16 mouse cellular contexts compared by ENCODE assay signal in the genomic region with DNA sequence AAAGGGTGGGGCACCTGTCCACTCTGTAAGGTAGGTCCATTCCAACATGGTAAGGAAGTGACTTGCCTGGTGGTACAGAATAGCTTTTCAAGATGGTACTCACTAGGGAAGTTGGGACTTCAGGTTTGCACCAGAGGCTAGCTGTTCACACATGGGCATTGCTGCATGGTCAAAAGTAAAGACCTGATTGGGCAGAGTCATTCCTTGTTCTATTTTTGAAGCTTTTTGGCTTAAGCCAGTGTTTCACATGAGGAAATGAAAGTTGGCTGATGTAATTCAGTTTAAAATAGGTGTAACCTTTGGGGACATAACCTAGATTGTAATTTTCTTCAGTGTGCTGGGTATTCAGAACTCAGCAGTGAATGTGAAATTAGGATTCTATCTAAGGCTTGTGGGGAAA. TPM values are rescaled to one million over a fixed set of nuclear protein-coding genes. Genes with fewer than 3 reads are reported as not detected.
DNase-seq lines count a peak whose midpoint lies in the region; ATAC-seq and TF ChIP-seq lines count a peak whose summit lies in the region.
"Had no signal": no experiment of that assay in that cellular context is flagged by ENCODE, and none has a peak within 500 bp of the region (broad histone marks: within the 10 kb centered on the region; RNA-seq: fewer than 3 reads in every experiment).

No protein-coding gene starts in this region.

- no peak overlapping the region for H3K9ac ChIP-seq in forebrain, embryonic 15.5 days (replicated peaks)
- H3K9ac ChIP-seq: hindbrain, embryonic 15.5 days; limb, embryonic 15.5 days had no signal

- DNase-seq in gastrocnemius, adult 18-20 months (ENCODE audit: low spot score) = peak; percentile 58
- DNase-seq in gastrocnemius, postnatal 10 days = no peak
- no peak for DNase-seq in layer of hippocampus, adult 2 months (ENCODE audit: low spot score in 2 of 2)
- DNase-seq in layer of hippocampus, adult 9-10 months (ENCODE audit: low spot score) = no peak
- peak; percentile 47 for DNase-seq in adipocyte (ENCODE audit: low spot score)
- no peak for DNase-seq in cerebellum, adult 18-20 months
- DNase-seq: cerebellum, postnatal 36 days; gastrocnemius, postnatal 14 days; kidney, adult 18-20 months had no signal

- peak; percentile 69 for ATAC-seq in monocyte, adult 5-6 weeks (replicated peaks; ENCODE audit: insufficient number of reproducible peaks, low FRiP score, low TSS enrichment, poor library complexity, severe bottlenecking)
- no peak for ATAC-seq in forebrain, embryonic 15.5 days (replicated peaks)
- ATAC-seq: forebrain, embryonic 14.5 days; lung, postnatal 0 days; midbrain, embryonic 16.5 days had no signal

- no peak overlapping the region for H3K4me3 ChIP-seq in layer of hippocampus, adult 2 months
- no peak overlapping the region for H3K4me3 ChIP-seq in forebrain, embryonic 15.5 days
- H3K4me3 ChIP-seq: hindbrain, embryonic 15.5 days; limb, embryonic 15.5 days had no signal

- H3K4me2 ChIP-seq in forebrain, embryonic 15.5 days (replicated peaks) = no peak overlapping the region
- H3K4me2 ChIP-seq: hindbrain, embryonic 15.5 days; limb, embryonic 15.5 days had no signal

- H3K9me3 ChIP-seq in forebrain, embryonic 15.5 days = no peaks in the 10 kb centered on the region
- H3K9me3 ChIP-seq: hindbrain, embryonic 15.5 days; limb, embryonic 15.5 days had no signal

- no peaks in the 10 kb centered on the region for H3K27me3 ChIP-seq in forebrain, embryonic 15.5 days
- H3K27me3 ChIP-seq: hindbrain, embryonic 15.5 days; limb, embryonic 15.5 days had no signal

- TF ChIP-seq CTCF in layer of hippocampus, adult 2 months (conservative IDR thresholded peaks at IDR 0.05) = no peak

- H3K27ac ChIP-seq in layer of hippocampus, adult 2 months = peak overlapping the region; percentile 36; the same call in 1 of the 2 replicates
- H3K27ac ChIP-seq in forebrain, embryonic 15.5 days (replicated peaks) = no peak overlapping the region
- H3K27ac ChIP-seq: hindbrain, embryonic 15.5 days; limb, embryonic 15.5 days had no signal

- H3K36me3 ChIP-seq in forebrain, embryonic 15.5 days = peaks cover 35% of the 10 kb centered on the region

- peaks cover 40% of the 10 kb centered on the region for H3K4me1 ChIP-seq in forebrain, embryonic 15.5 days

RNA-seq across cellular contexts. Expression of a gene that starts 5.8 kb away (rescaled TPM):
- 100 to 1,000 TPM; 291 to 301 TPM for total RNA-seq in gastrocnemius, adult 18-20 months (2021)
- total RNA-seq in gastrocnemius, postnatal 10 days (2021) = 100 to 1,000 TPM; 428 to 441 TPM
- total RNA-seq in layer of hippocampus, adult 2 months (2021) = 100 to 1,000 TPM; 247 to 255 TPM
- total RNA-seq in monocyte, adult 5-6 weeks (2017) = 398 to 553 TPM (median 528 TPM) in 3 replicates
- 763 and 830 TPM in 2 replicates for polyA plus RNA-seq in forebrain, embryonic 15.5 days (2015; fragmentation: Nextera tagmentation; extraction: Ambion mirVana)

RNA-seq across cellular contexts. Expression of a gene that starts 6.1 kb away (rescaled TPM):
- total RNA-seq in gastrocnemius, adult 18-20 months (2021) = 100 to 1,000 TPM; 112 to 141 TPM
- total RNA-seq in gastrocnemius, postnatal 10 days (2021) = 10 to 100 TPM; 53.5 to 55.3 TPM
- total RNA-seq in layer of hippocampus, adult 2 months (2021) = 10 to 100 TPM; 88.5 to 92.8 TPM
- 82.4 to 119 TPM (median 91.7 TPM) in 3 replicates for total RNA-seq in monocyte, adult 5-6 weeks (2017)
- polyA plus RNA-seq in forebrain, embryonic 15.5 days (2015; fragmentation: Nextera tagmentation; extraction: Ambion mirVana) = 148 and 158 TPM in 2 replicates

RNA-seq across cellular contexts. Expression of a gene that starts 14.0 kb away (rescaled TPM):
- under 1 TPM; 0.09 to 0.14 TPM for total RNA-seq in gastrocnemius, adult 18-20 months (2021)
- total RNA-seq in gastrocnemius, postnatal 10 days (2021) = under 1 TPM; 0.09 to 0.18 TPM
- under 1 TPM; 0.47 to 0.69 TPM for total RNA-seq in layer of hippocampus, adult 2 months (2021)
- total RNA-seq in monocyte, adult 5-6 weeks (2017) = 0.68 to 1.2 TPM (median 0.95 TPM) in 3 replicates
- 1.9 and 2.0 TPM in 2 replicates for polyA plus RNA-seq in forebrain, embryonic 15.5 days (2015; fragmentation: Nextera tagmentation; extraction: Ambion mirVana)

RNA-seq across cellular contexts. Expression of a gene that starts 54.1 kb away (rescaled TPM):
- total RNA-seq in gastrocnemius, adult 18-20 months (2021) = 10 to 100 TPM in 1 of 2 experiments, 1 to 10 TPM in 1; 9.1 to 13.7 TPM
- 10 to 100 TPM; 11.7 to 16.0 TPM for total RNA-seq in gastrocnemius, postnatal 10 days (2021)
- total RNA-seq in layer of hippocampus, adult 2 months (2021) = 10 to 100 TPM; 36.2 to 42.5 TPM
- 24.4 to 41.1 TPM (median 25.1 TPM) in 3 replicates for total RNA-seq in monocyte, adult 5-6 weeks (2017)
- 37.5 and 38.8 TPM in 2 replicates for polyA plus RNA-seq in forebrain, embryonic 15.5 days (2015; fragmentation: Nextera tagmentation; extraction: Ambion mirVana)

Comparison
In these comparisons a context has a peak if more than half of its experiments do, and no peak if none do; other contexts are left out.
1. DNase-seq: peak in gastrocnemius, adult 18-20 months (single experiment) and adipocyte (single experiment); none in gastrocnemius, postnatal 10 days (single experiment), layer of hippocampus, adult 2 months (0 of 2), layer of hippocampus, adult 9-10 months (single experiment) and cerebellum, adult 18-20 months (0 of 2).